Comparison of ENCODE assay signal across 17 mouse cellular contexts in genomic region chr10:117799806-117800205, GRCm38 (mm10). TPM values are rescaled to one million over a fixed set of nuclear protein-coding genes. Genes with fewer than 3 reads are reported as not detected.
A peak's percentile ranks its signal among the peaks of the same experiment; 100 is the strongest.
DNase-seq lines count a peak whose midpoint lies in the region; ATAC-seq and TF ChIP-seq lines count a peak whose summit lies in the region.
"Had no signal": no experiment of that assay in that cellular context is flagged by ENCODE, and none has a peak within 500 bp of the region (broad histone marks: within the 10 kb centered on the region; RNA-seq: fewer than 3 reads in every experiment).

No protein-coding gene starts in this region.

- peaks cover 4% of the 10 kb centered on the region; the same call in 1 of the 2 replicates for H3K4me1 ChIP-seq in limb, embryonic 12.5 days (replicated peaks)
- H3K4me1 ChIP-seq in limb, embryonic 10.5 days = no peaks in the 10 kb centered on the region
- 0 out of 2 replicates have a peak, but pooled peaks cover 3% of the 10 kb centered on the region for H3K4me1 ChIP-seq in limb, embryonic 14.5 days (ENCODE audit: control insufficient read depth, insufficient read depth, low read length)
- H3K4me1 ChIP-seq: embryonic facial prominence, embryonic 12.5 days; forebrain, embryonic 12.5 days; heart, embryonic 13.5 days; hindbrain, embryonic 13.5 days had no signal

- H3K9ac ChIP-seq in limb, embryonic 12.5 days (replicated peaks) = no peak overlapping the region
- no peak overlapping the region for H3K9ac ChIP-seq in limb, embryonic 14.5 days (ENCODE audit: low read depth, low read length, severe bottlenecking)
- H3K9ac ChIP-seq: embryonic facial prominence, embryonic 12.5 days; forebrain, embryonic 12.5 days; heart, embryonic 13.5 days; hindbrain, embryonic 13.5 days had no signal

- peaks cover 3% of the 10 kb centered on the region; the same call in 1 of the 2 replicates for H3K9me3 ChIP-seq in limb, embryonic 12.5 days
- H3K9me3 ChIP-seq in limb, embryonic 10.5 days (replicated peaks) = no peaks in the 10 kb centered on the region
- no peaks in the 10 kb centered on the region for H3K9me3 ChIP-seq in limb, embryonic 14.5 days (ENCODE audit: control insufficient read depth, low read length)
- H3K9me3 ChIP-seq: embryonic facial prominence, embryonic 12.5 days; hindbrain, embryonic 13.5 days had no signal

- intact Hi-C loops in heart, postnatal 14 days (cut with DNase I) = no loop called here

- peak overlapping the region; percentile 84 for H3K27ac ChIP-seq in limb, embryonic 12.5 days
- H3K27ac ChIP-seq in limb, embryonic 10.5 days = no peak overlapping the region
- no peak overlapping the region for H3K27ac ChIP-seq in limb, embryonic 14.5 days (replicated peaks; ENCODE audit: low read depth, low read length)
- H3K27ac ChIP-seq: embryonic facial prominence, embryonic 12.5 days; forebrain, embryonic 12.5 days; heart, embryonic 13.5 days; hindbrain, embryonic 13.5 days had no signal

- DNase-seq in heart, adult 11 months = peak; percentile 76
- DNase-seq in heart, postnatal 14 days = no peak
- DNase-seq in limb, embryonic 10.5 days (ENCODE audit: low spot score) = no peak
- no peak for DNase-seq in limb, embryonic 14.5 days (ENCODE audit: low spot score)
- no peak for DNase-seq in lung, postnatal 36 days
- DNase-seq: adrenal gland, postnatal 14 days; cerebellum, adult 11-12 months; cerebellum, adult 9-10 months; cerebellum, postnatal 25 days; gastrocnemius, postnatal 14 days had no signal

- ATAC-seq in limb, embryonic 12.5 days (ENCODE audit: insufficient number of reproducible peaks, insufficient read depth, low FRiP score, low TSS enrichment, low read depth) = no peak
- peak; percentile 26; the same call in 1 of the 2 replicates for ATAC-seq in limb, embryonic 14.5 days (ENCODE audit: low FRiP score, low read depth)
- ATAC-seq in activated CD4-positive, CD25-positive, alpha-beta regulatory T cell, adult 4 months = no peak
- ATAC-seq: forebrain, embryonic 16.5 days had no signal

- WGBS in limb, embryonic 12.5 days = 86% methylated on average over 11 of the region's 11 CpGs
- 94% methylated on average over 11 of the region's 11 CpGs for WGBS in limb, embryonic 10.5 days
- 89% methylated on average over 11 of the region's 11 CpGs for WGBS in limb, embryonic 14.5 days

- no peaks in the 10 kb centered on the region for H3K36me3 ChIP-seq in limb, embryonic 12.5 days
- no peaks in the 10 kb centered on the region for H3K36me3 ChIP-seq in limb, embryonic 10.5 days
- H3K36me3 ChIP-seq in limb, embryonic 14.5 days (ENCODE audit: control insufficient read depth, insufficient read depth, low read length) = no peaks in the 10 kb centered on the region
- H3K36me3 ChIP-seq: embryonic facial prominence, embryonic 12.5 days; forebrain, embryonic 12.5 days; heart, embryonic 13.5 days; hindbrain, embryonic 13.5 days had no signal

- H3K27me3 ChIP-seq in limb, embryonic 12.5 days = no peaks in the 10 kb centered on the region
- H3K27me3 ChIP-seq in limb, embryonic 10.5 days (ENCODE audit: low read depth, poor library complexity, severe bottlenecking) = no peaks in the 10 kb centered on the region
- H3K27me3 ChIP-seq in limb, embryonic 14.5 days (ENCODE audit: control insufficient read depth, insufficient read depth, low read length) = no peaks in the 10 kb centered on the region
- H3K27me3 ChIP-seq: embryonic facial prominence, embryonic 12.5 days; forebrain, embryonic 12.5 days; heart, embryonic 13.5 days; hindbrain, embryonic 13.5 days had no signal

- H3K4me2 ChIP-seq in limb, embryonic 12.5 days = no peak overlapping the region
- no peak overlapping the region for H3K4me2 ChIP-seq in limb, embryonic 14.5 days (replicated peaks; ENCODE audit: low read depth, low read length, severe bottlenecking)
- H3K4me2 ChIP-seq: embryonic facial prominence, embryonic 12.5 days; forebrain, embryonic 12.5 days; heart, embryonic 13.5 days; hindbrain, embryonic 13.5 days had no signal

- H3K4me3 ChIP-seq in limb, embryonic 12.5 days (replicated peaks) = no peak overlapping the region
- no peak overlapping the region for H3K4me3 ChIP-seq in limb, embryonic 10.5 days
- H3K4me3 ChIP-seq in limb, embryonic 14.5 days (replicated peaks; ENCODE audit: low read length) = no peak overlapping the region
- H3K4me3 ChIP-seq: embryonic facial prominence, embryonic 12.5 days; forebrain, embryonic 12.5 days; heart, embryonic 13.5 days; hindbrain, embryonic 13.5 days had no signal

- no peak for TF ChIP-seq POLR2A in limb, embryonic 14.5 days (IDR thresholded peaks at IDR 0.05; ENCODE audit: borderline replicate concordance, extremely low read depth, insufficient read depth, insufficient read length)

RNA-seq across cellular contexts. Expression of gene Nup107, which starts 7.3 kb away (rescaled TPM):
- total RNA-seq in heart, postnatal 14 days (2021) = 1 to 10 TPM; 7.8 to 9.5 TPM
- polyA plus RNA-seq in limb, embryonic 12.5 days (2016; fragmentation: Nextera tagmentation; extraction: Ambion mirVana) = 94.9 and 97.7 TPM in 2 replicates
- 109 and 111 TPM in 2 replicates for polyA plus RNA-seq in limb, embryonic 10.5 days (2016; fragmentation: Nextera tagmentation; extraction: Ambion mirVana)
- polyA plus RNA-seq in limb, embryonic 14.5 days (2012; rRNA removed) = 41.8 and 53.4 TPM in 2 replicates
- 61.2 and 64.6 TPM in 2 replicates for polyA plus RNA-seq in limb, embryonic 14.5 days (2014; fragmentation: Nextera tagmentation; extraction: Ambion mirVana)
- 10 to 100 TPM; 45.3 to 51.8 TPM for polyA plus RNA-seq in activated CD4-positive, CD25-positive, alpha-beta regulatory T cell, adult 4 months (2017; shearing (Covaris generic))

RNA-seq across cellular contexts. Expression of gene Rap1b, which starts 46.0 kb away (rescaled TPM):
- total RNA-seq in heart, postnatal 14 days (2021) = 10 to 100 TPM; 68.6 to 72.2 TPM
- polyA plus RNA-seq in limb, embryonic 12.5 days (2016; fragmentation: Nextera tagmentation; extraction: Ambion mirVana) = 146 and 154 TPM in 2 replicates
- 138 and 146 TPM in 2 replicates for polyA plus RNA-seq in limb, embryonic 10.5 days (2016; fragmentation: Nextera tagmentation; extraction: Ambion mirVana)
- 86.1 and 94.9 TPM in 2 replicates for polyA plus RNA-seq in limb, embryonic 14.5 days (2012; rRNA removed)
- polyA plus RNA-seq in limb, embryonic 14.5 days (2014; fragmentation: Nextera tagmentation; extraction: Ambion mirVana) = 190 and 194 TPM in 2 replicates
- polyA plus RNA-seq in activated CD4-positive, CD25-positive, alpha-beta regulatory T cell, adult 4 months (2017; shearing (Covaris generic)) = 100 to 1,000 TPM in 1 of 2 experiments, 10 to 100 TPM in 1; 83.0 to 107 TPM

RNA-seq across cellular contexts. Expression of gene Slc35e3, which starts 53.6 kb away (rescaled TPM):
- total RNA-seq in heart, postnatal 14 days (2021) = 1 to 10 TPM; 6.3 to 6.6 TPM
- 43.8 and 47.2 TPM in 2 replicates for polyA plus RNA-seq in limb, embryonic 12.5 days (2016; fragmentation: Nextera tagmentation; extraction: Ambion mirVana)
- 16.4 and 22.1 TPM in 2 replicates for polyA plus RNA-seq in limb, embryonic 10.5 days (2016; fragmentation: Nextera tagmentation; extraction: Ambion mirVana)
- polyA plus RNA-seq in limb, embryonic 14.5 days (2012; rRNA removed) = 36.2 and 43.8 TPM in 2 replicates
- 21.7 and 26.7 TPM in 2 replicates for polyA plus RNA-seq in limb, embryonic 14.5 days (2014; fragmentation: Nextera tagmentation; extraction: Ambion mirVana)
- 1 to 10 TPM; 1.7 TPM for polyA plus RNA-seq in activated CD4-positive, CD25-positive, alpha-beta regulatory T cell, adult 4 months (2017; shearing (Covaris generic))
